Mouse (Mus musculus) mammary gland, adult 2 months (tissue): Measurements from ENCODE around the gene Anapc5. TPM values are rescaled to one million over a fixed set of nuclear protein-coding genes. Genes with fewer than 3 reads are reported as not detected.

Experiments
- polyA plus RNA-seq: library from polyadenylated mRNA; depleted of rRNA; stranded (reverse); fragments of >200 nt; gene quantifications from 2 replicates; pipeline ENCODE4 v1.2.3, GENCODE M21; 2012; ENCODE audit warnings: low replicate concordance; rRNA removed

Gene Anapc5
- 179 and 369 TPM in 2 replicates for polyA plus RNA-seq

GRCm38 (mm10) chr5:122820777-122821523, at the start of gene Anapc5:
TSS of gene Anapc5 (minus strand) at chr5:122821339.

GRCm38 (mm10) chr5:122849521-122850318, 28.6 kb upstream of the Anapc5 start, which contains the start of gene Rnf34:
TSS of gene Rnf34 (plus strand) at chr5:122850048.

GRCm38 (mm10) chr5:122779277-122779834, 41.8 kb downstream of the Anapc5 start, which contains the start of gene Camkk2:
TSS of gene Camkk2 (minus strand) at chr5:122779409.

Other genes starting within 250 kb of the Anapc5 start
- gene Ift81, start 206.8 kb downstream of the Anapc5 start, polyA plus RNA-seq: 1.3 and 3.3 TPM in 2 replicates
- gene P2rx7, start 177.4 kb downstream of the Anapc5 start, polyA plus RNA-seq: 26.9 and 34.8 TPM in 2 replicates
- gene P2rx4, start 113.8 kb downstream of the Anapc5 start, polyA plus RNA-seq: 75.4 and 100 TPM in 2 replicates
- 36.3 and 56.5 TPM in 2 replicates for gene Camkk2, start 41.9 kb downstream of the Anapc5 start, polyA plus RNA-seq
- 6.0 and 9.6 TPM in 2 replicates for gene Rnf34, start 28.7 kb upstream of the Anapc5 start, polyA plus RNA-seq
- 21.5 and 33.3 TPM in 2 replicates for gene Kdm2b, start 168.5 kb upstream of the Anapc5 start, polyA plus RNA-seq
- 104 and 119 TPM in 2 replicates for gene Orai1, start 193.7 kb upstream of the Anapc5 start, polyA plus RNA-seq
- gene Morn3, start 225.7 kb upstream of the Anapc5 start, polyA plus RNA-seq: 0.10 TPM in 1 of 2 replicates, not detected in the other
- 79.4 and 86.0 TPM in 2 replicates for gene Tmem120b, start 247.1 kb upstream of the Anapc5 start, polyA plus RNA-seq